Mouse (Mus musculus): ENCODE measurements around the gene Gm1110. TPM values are rescaled to one million over a fixed set of nuclear protein-coding genes. Genes with fewer than 3 reads are reported as not detected.

Gene Gm1110
- polyA plus RNA-seq, 1 experiment from 2014 or later: 0.16 TPM

Other genes starting within 250 kb of the Gm1110 start
- 0.04 TPM in 1 of 2 replicates, not detected in the other for gene B3gat1, start 189.4 kb downstream of the Gm1110 start, polyA plus RNA-seq (2014; fragmentation: Nextera tagmentation; extraction: Ambion mirVana)
- gene Glb1l2, start 116.6 kb downstream of the Gm1110 start, polyA plus RNA-seq (2014; fragmentation: Nextera tagmentation; extraction: Ambion mirVana): 1.2 and 1.3 TPM in 2 replicates
- gene Glb1l3, start 62.2 kb downstream of the Gm1110 start, polyA plus RNA-seq (2014; fragmentation: Nextera tagmentation; extraction: Ambion mirVana): not detected in 2 replicates
- gene Acad8, start 76.5 kb upstream of the Gm1110 start, polyA plus RNA-seq (2014; fragmentation: Nextera tagmentation; extraction: Ambion mirVana): 32.5 and 35.1 TPM in 2 replicates
- gene Thyn1, start 76.6 kb upstream of the Gm1110 start, polyA plus RNA-seq (2014; fragmentation: Nextera tagmentation; extraction: Ambion mirVana): 111 TPM in 2 replicates
- 24.3 and 25.5 TPM in 2 replicates for gene Vps26b, start 107.0 kb upstream of the Gm1110 start, polyA plus RNA-seq (2014; fragmentation: Nextera tagmentation; extraction: Ambion mirVana)
- gene Ncapd3, start 107.1 kb upstream of the Gm1110 start, polyA plus RNA-seq (2014; fragmentation: Nextera tagmentation; extraction: Ambion mirVana): 23.7 and 27.2 TPM in 2 replicates
- gene Jam3, start 232.3 kb upstream of the Gm1110 start, polyA plus RNA-seq (2014; fragmentation: Nextera tagmentation; extraction: Ambion mirVana): 50.1 and 56.1 TPM in 2 replicates